Mouse (Mus musculus): ENCODE measurements around the gene Faxc. TPM values are rescaled to one million over a fixed set of nuclear protein-coding genes. Genes with fewer than 3 reads are reported as not detected.

Gene Faxc
- polyA plus RNA-seq, 1 experiment from 2014 or later, result 18.2 TPM

Other genes with a start within 250 kb of the Faxc start
- 0.45 and 1.0 TPM in 2 replicates for gene Prdm13, start 245.4 kb upstream of the Faxc start, polyA plus RNA-seq (2015; fragmentation: Nextera tagmentation; extraction: Ambion mirVana)
- gene Ccnc, start 203.6 kb upstream of the Faxc start, polyA plus RNA-seq (2015; fragmentation: Nextera tagmentation; extraction: Ambion mirVana), result 63.4 and 67.2 TPM in 2 replicates
- 6.3 and 6.9 TPM in 2 replicates for gene Usp45, start 164.2 kb upstream of the Faxc start, polyA plus RNA-seq (2015; fragmentation: Nextera tagmentation; extraction: Ambion mirVana)
- gene Tstd3, start 164.1 kb upstream of the Faxc start, polyA plus RNA-seq (2015; fragmentation: Nextera tagmentation; extraction: Ambion mirVana), result 24.9 and 25.5 TPM in 2 replicates
- 154 and 171 TPM in 2 replicates for gene Pnisr, start 83.7 kb upstream of the Faxc start, polyA plus RNA-seq (2015; fragmentation: Nextera tagmentation; extraction: Ambion mirVana)
- gene Coq3, start 51.7 kb upstream of the Faxc start, polyA plus RNA-seq (2015; fragmentation: Nextera tagmentation; extraction: Ambion mirVana), result 13.2 and 13.5 TPM in 2 replicates

Data from hindbrain, embryonic 15.5 days (tissue).